Mouse (Mus musculus) intestine, embryonic 14.5 days (tissue): ENCODE results near the gene Lrch4. TPM values are rescaled to one million over a fixed set of nuclear protein-coding genes. Genes with fewer than 3 reads are reported as not detected.

ENCODE experiments used
- ATAC-seq: fragments of 200-750 bp; cut with Nextera tagmentation; replicated peaks from 2 replicates; pipeline ENCODE4 v1.8.0; 2017; ENCODE audit warnings: low read depth, moderate number of reproducible peaks, moderate TSS enrichment, moderate library complexity; ENCODE audit not compliant: low FRiP score, low TSS enrichment
- DNase-seq: peaks from one replicate; pipeline ENCODE4 v3.0.0-alpha.2; 2018; ENCODE audit warnings: low spot score
- H3K27ac ChIP-seq: fragments of 300-500 bp; sonication (generic); 2 replicates; pipeline ENCODE4 v1.5.1; 2014; ENCODE audit warnings: low read depth, mild to moderate bottlenecking, control low read depth
- H3K27me3 ChIP-seq: fragments of 300-500 bp; sonication (generic); replicated peaks from 2 replicates; pipeline ENCODE4 v1.6.1; 2014; ENCODE audit warnings: low read length, control low read depth; ENCODE audit not compliant: control insufficient read depth, insufficient read depth
- H3K36me3 ChIP-seq: fragments of 300-500 bp; sonication (generic); 2 replicates; pipeline ENCODE4 v1.6.1; 2014; ENCODE audit warnings: low read length, control low read depth; ENCODE audit not compliant: control insufficient read depth, insufficient read depth
- H3K4me1 ChIP-seq: fragments of 300-500 bp; sonication (generic); replicated peaks from 2 replicates; pipeline ENCODE4 v1.6.1; 2014; ENCODE audit warnings: low read length, control low read depth, mixed read lengths; ENCODE audit not compliant: control insufficient read depth, insufficient read depth
- H3K4me2 ChIP-seq: fragments of 300-500 bp; sonication (generic); 2 replicates; pipeline ENCODE4 v1.6.1; 2014; ENCODE audit warnings: low read length
- H3K4me3 ChIP-seq: fragments of 300-500 bp; sonication (generic); 2 replicates; pipeline ENCODE4 v1.5.1; 2014; ENCODE audit warnings: low read depth, low read length, control low read depth, mixed read lengths
- H3K9ac ChIP-seq: fragments of 300-500 bp; sonication (generic); 2 replicates; pipeline ENCODE4 v1.6.1; 2014; ENCODE audit warnings: mild to moderate bottlenecking, low read length
- H3K9me3 ChIP-seq: fragments of 300-500 bp; sonication (generic); 2 replicates; pipeline ENCODE4 v1.6.1; 2016; ENCODE audit warnings: low read length, control low read depth; ENCODE audit not compliant: control insufficient read depth
- WGBS: fragments of 180-500 bp; shearing (Covaris S2); extraction: QIAGEN DNeasy Blood & Tissue Kit; methylation state at CpG from one replicate; pipeline ENCODE4 v1.1.7; 2014; 5-methylcytosine and 5-hydroxymethylcytosine counted together
- polyA plus RNA-seq: library from polyadenylated mRNA; unstranded; fragments of >200 nt; fragmentation: Nextera tagmentation; extraction: Ambion mirVana; gene quantifications from 2 replicates; pipeline ENCODE4 v1.2.1, GENCODE M21; 2014

Lrch4 gene
- polyA plus RNA-seq, 1 experiment from 2014 or later: 31.2 TPM

DNA sequence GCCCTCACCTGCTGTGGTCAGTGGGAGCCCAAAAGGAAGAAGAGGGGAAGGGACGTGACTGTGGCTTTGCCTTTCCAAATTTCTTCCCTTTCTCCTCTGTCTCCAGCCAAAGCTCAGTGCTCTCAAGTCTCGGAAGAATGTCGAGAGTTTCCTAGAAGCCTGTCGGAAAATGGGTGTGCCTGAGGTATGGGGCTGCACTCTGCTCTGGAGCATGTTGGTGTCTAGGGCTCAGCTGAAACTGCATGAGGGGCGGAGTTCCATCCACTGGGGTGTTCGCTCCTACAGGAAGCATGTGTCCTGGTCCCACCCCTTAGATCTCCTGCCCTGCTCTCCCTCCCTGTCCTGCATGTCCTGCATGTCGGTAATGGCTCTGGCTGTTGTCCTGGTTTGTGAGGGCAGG is 10.6 kb downstream of the Lrch4 start:
- H3K4me2 ChIP-seq: no peak overlapping the region
- ATAC-seq (no peak), DNase-seq (no peak)
- H3K27ac ChIP-seq: no peak overlapping the region
- WGBS: 78% methylated on average over 7 of the region's 7 CpGs
- no peaks in the 10 kb centered on the region for H3K9me3 ChIP-seq
- H3K4me1 ChIP-seq: no peaks in the 10 kb centered on the region
- H3K36me3 ChIP-seq: peaks cover 76% of the 10 kb centered on the region
- no peak overlapping the region for H3K9ac ChIP-seq
- H3K4me3 ChIP-seq: no peak overlapping the region
- peaks cover 13% of the 10 kb centered on the region for H3K27me3 ChIP-seq

DNA sequence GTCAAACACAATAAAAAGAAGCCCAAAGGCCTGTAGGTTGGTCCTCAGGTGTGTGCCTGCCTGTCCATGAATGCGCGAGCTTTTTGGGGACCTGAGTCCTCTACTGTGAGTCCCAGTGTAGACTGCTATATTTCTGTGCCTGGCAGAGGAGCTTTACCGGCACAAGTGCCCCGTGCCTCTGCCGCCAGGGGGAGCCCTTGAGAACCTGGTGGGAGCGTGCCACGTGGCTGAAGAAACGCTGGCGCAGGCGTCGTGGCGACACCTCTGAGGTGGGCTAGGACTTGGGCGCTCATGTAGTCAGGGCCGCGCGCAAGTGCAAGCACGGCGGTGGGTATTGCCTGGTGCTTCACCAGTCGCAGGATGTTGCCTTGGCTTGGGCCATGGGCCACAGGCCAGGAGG is 12.1 kb downstream of the Lrch4 start, which contains the start of gene Sap25:
TSS of gene Sap25 (plus strand) at position 281 of the 400 bp plus-strand sequence.
- DNase-seq: no peak
- H3K9ac ChIP-seq: no peak within 1 kb of the TSS
- H3K27me3 ChIP-seq: peaks cover 28% of the 10 kb centered on the region
- H3K4me3 ChIP-seq: no peak within 1 kb of the TSS
- whole genome bisulfite sequencing: 87% methylated on average over 19 of the region's 19 CpGs
- no peak within 1 kb of the TSS for H3K27ac ChIP-seq
- no peaks in the 10 kb centered on the region for H3K9me3 ChIP-seq
- H3K4me2 ChIP-seq: no peak within 1 kb of the TSS
- peaks cover 7% of the 10 kb centered on the region; the same call in 1 of the 2 replicates for H3K4me1 ChIP-seq
- no peak for ATAC-seq
- peaks cover 63% of the 10 kb centered on the region for H3K36me3 ChIP-seq

DNA sequence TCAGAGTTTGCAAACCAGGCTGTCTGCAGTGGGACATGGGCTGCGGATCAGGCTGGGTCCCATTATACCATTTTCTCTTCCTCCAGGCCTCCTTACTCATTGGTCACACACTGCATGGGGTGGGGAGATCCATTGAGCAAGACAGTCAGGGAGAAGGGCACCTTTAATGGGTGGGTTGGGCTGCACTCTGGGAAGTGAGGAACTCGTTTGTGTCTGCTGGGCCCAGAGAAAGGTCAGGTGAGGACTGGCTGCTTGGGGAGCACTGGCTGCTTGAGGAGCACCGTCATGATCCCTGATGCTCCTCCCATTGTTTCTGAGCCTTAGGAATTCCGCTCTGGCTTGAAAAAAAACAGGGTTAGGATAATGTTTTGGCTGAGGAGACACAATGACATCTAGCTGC is 14.0 kb downstream of the Lrch4 start:
- WGBS: 38% methylated on average over 4 of the region's 4 CpGs
- H3K4me2 ChIP-seq: no peak overlapping the region
- peaks cover 45% of the 10 kb centered on the region for H3K36me3 ChIP-seq

DNA sequence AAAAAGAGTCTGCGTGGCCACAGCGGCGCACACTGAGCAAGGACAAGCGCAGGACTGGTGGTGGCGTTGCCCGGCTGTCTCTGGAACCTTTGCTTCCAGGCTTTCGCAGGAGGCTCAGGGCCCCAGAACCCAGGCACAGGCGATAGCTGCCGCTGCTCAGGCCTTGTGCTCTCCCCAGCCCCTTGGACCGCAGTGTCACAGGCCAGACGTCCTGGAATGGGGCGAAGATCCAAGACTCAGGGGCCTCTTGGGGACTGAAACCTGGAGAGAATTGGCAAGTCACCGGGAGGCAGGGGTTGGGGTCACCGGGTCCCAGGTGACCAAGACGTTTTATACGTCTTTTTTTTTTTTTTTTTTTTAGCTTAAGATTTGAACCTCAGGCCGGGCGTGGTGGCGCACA is 15.6 kb downstream of the Lrch4 start:
- ATAC-seq (no peak), DNase-seq (no peak)
- Histone ChIP-seq H3K36me3 (peaks cover 29% of the 10 kb centered on the region), H3K4me1 (peaks cover 11% of the 10 kb centered on the region), H3K4me3 (no peak overlapping the region), H3K9ac (no peak overlapping the region), H3K27me3 (peaks cover 31% of the 10 kb centered on the region), H3K27ac (no peak overlapping the region), H3K4me2 (no peak overlapping the region), H3K9me3 (no peaks in the 10 kb centered on the region)
- 37% methylated on average over 19 of the region's 19 CpGs for WGBS

More for the DNA sequence above, 14.0 kb downstream of the Lrch4 start:
- no peak for ATAC-seq
- Histone ChIP-seq H3K4me1 (peaks cover 7% of the 10 kb centered on the region; the same call in 1 of the 2 replicates), H3K27me3 (peaks cover 31% of the 10 kb centered on the region), H3K9ac (no peak overlapping the region), H3K4me3 (no peak overlapping the region), H3K27ac (no peak overlapping the region), H3K9me3 (no peaks in the 10 kb centered on the region)
- DNase-seq: no peak

DNA sequence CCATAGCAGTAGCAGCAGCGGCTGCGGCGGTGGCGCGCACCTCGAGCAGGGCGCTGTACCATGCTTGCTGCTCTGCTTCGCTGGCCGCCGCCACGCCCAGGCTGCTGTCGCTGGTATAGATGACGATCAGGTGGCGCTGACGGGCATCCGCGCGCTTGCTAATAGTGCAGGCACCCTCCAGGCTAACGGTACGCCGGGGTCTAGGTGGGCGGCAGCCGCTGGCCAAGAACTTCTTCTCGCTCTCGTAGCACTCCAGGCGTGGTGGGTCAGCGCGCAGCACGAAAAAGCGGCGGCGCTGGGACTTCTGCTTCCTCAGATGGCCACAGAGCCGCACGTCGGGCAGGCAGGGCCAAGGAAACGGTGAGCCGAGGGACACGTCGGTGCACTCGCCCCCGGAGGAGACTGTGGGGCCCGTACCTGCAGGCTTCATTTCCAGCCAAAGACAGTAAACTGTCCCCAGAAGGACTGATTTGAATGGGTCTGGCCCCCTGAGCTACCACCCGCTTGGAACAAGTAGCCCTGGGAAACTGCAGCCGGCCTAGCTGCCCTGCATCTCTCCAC is 16.2 kb downstream of the Lrch4 start:
- ATAC-seq: no peak
- H3K9me3 ChIP-seq: no peaks in the 10 kb centered on the region
- H3K4me3 ChIP-seq: peak overlapping the region; percentile 25
- peaks cover 26% of the 10 kb centered on the region for H3K36me3 ChIP-seq
- H3K27ac ChIP-seq: no peak overlapping the region
- peaks cover 17% of the 10 kb centered on the region for H3K4me1 ChIP-seq
- 4% methylated on average over 44 of the region's 44 CpGs for WGBS
- H3K27me3 ChIP-seq: peaks cover 31% of the 10 kb centered on the region
- peak overlapping the region; percentile 25; the same call in 1 of the 2 replicates for H3K9ac ChIP-seq
- H3K4me2 ChIP-seq: peak overlapping the region; percentile 44
- DNase-seq: no peak

DNA sequence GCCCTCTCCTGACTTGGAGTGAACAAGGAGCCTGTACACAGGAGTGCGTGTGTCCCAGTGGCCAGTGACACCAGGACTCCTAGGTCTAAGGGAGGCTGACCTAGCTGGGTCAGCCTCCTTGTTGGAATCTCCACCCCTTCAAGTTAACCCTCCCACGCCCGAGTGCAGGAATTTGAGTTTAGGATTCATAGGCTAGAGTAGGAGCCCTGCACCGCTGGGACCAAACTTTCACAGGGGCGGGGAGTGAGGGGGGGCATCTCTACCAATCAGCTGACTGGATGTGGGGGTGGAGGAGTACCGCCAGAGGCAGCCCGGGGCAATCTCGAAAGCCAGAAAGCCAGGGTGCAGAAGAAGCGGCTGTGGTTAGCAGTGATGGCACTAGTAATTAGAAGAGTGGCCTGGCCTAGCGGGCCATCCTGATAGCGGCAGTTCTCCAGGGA is 16.8 kb downstream of the Lrch4 start, which contains the start of gene Irs3:
TSS of gene Irs3 (minus strand) at position 63 of the 440 bp plus-strand sequence.
- no peaks in the 10 kb centered on the region for H3K9me3 ChIP-seq
- peak within 1 kb of the TSS; percentile 25 for H3K4me3 ChIP-seq
- H3K27me3 ChIP-seq: peaks cover 31% of the 10 kb centered on the region
- H3K36me3 ChIP-seq: peaks cover 21% of the 10 kb centered on the region
- H3K4me1 ChIP-seq: peaks cover 21% of the 10 kb centered on the region
- peak within 1 kb of the TSS; percentile 44 for H3K4me2 ChIP-seq
- WGBS: 19% methylated on average over 11 of the region's 11 CpGs
- no peak within 1 kb of the TSS for H3K27ac ChIP-seq
- peak within 1 kb of the TSS; percentile 25; the same call in 1 of the 2 replicates for H3K9ac ChIP-seq
- ATAC-seq (no peak), DNase-seq (no peak)

DNA sequence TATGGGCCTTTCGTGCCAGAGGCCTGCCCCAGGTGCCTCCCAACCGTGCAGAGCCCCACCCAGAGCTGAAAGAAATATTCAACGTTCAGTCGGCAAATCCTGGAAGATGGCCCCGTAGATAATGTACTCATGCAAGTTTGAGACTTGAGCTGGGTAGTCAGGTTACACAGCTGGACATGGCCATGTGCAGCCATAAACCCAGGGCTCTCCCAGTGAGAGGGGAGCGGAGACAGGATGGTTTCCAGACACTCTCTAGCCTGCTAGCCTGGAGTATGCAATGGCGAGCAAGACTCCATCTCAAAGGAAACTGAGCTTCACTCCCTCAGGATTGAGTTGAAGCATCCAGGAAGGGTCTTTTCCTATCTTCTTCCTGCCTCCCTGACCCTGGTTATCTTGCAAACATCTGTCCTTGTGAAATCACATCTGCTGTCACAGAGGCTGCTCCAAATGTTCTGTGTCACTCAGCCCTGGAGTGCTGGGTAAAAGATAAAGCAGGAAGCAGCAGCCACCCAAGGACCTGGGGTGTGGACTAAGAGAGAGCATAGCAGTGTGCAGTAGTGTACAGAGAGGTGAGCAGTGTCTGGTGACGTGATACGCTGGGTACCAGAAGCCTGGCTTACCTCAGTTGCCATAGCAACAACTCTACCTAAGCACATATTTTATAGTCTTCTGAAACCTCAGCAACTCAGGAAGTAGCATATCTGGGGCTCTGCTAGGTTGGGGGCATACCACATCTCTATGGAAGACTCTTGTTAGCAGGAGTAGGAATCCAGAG is 19.1 kb downstream of the Lrch4 start:
- no peak overlapping the region for H3K27ac ChIP-seq
- no peak overlapping the region for H3K9ac ChIP-seq
- peaks cover 21% of the 10 kb centered on the region for H3K4me1 ChIP-seq
- WGBS: 35% methylated on average over 9 of the region's 9 CpGs
- H3K4me3 ChIP-seq: no peak overlapping the region
- DNase-seq (no peak), ATAC-seq (no peak)
- H3K27me3 ChIP-seq: peaks cover 31% of the 10 kb centered on the region
- H3K36me3 ChIP-seq: peaks cover 7% of the 10 kb centered on the region
- H3K4me2 ChIP-seq: no peak overlapping the region
- no peaks in the 10 kb centered on the region for H3K9me3 ChIP-seq

DNA sequence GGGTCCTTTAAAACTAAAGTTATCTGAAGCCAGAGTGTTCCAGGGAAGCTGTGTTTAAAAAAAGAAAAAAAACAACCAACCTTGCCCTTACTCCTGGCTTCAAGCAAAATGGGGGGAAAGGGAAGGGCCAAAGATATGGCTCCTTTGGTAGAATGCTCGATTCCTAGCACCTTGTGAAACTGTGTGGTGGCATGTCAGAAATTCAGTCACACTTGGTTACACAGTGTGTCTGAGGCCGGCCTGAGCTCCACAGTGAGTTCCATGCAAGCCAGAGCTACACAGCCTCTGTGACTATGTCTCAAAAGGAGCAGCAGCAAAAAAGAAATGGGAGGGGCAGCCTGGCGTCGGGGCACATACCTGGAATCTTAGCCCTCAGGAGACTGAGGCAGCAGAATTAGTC is 20.3 kb downstream of the Lrch4 start:
- Histone ChIP-seq H3K4me3 (no peak overlapping the region), H3K4me1 (peaks cover 21% of the 10 kb centered on the region), H3K4me2 (no peak overlapping the region), H3K9ac (no peak overlapping the region), H3K27ac (no peak overlapping the region; the same call in 1 of the 2 replicates), H3K9me3 (no peaks in the 10 kb centered on the region), H3K27me3 (peaks cover 21% of the 10 kb centered on the region), H3K36me3 (peaks cover 11% of the 10 kb centered on the region)
- ATAC-seq: no peak
- no peak for DNase-seq
- 44% methylated on average over 4 of the region's 4 CpGs for WGBS
